Mouse (Mus musculus): Measurements from ENCODE around the gene Frmd4b. TPM values are rescaled to one million over a fixed set of nuclear protein-coding genes. Genes with fewer than 3 reads are reported as not detected.
A peak's percentile ranks its signal among the peaks of the same experiment; 100 is the strongest.

Gene Frmd4b
- polyA plus RNA-seq, 1 experiment from 2014 or later: 38.2 TPM

GRCm38 (mm10) chr6:97250966-97251365 lies 366.4 kb downstream of the Frmd4b start:
- no peaks in the 10 kb centered on the region for H3K36me3 ChIP-seq (ENCODE audit: control insufficient read depth, insufficient read depth, low read length)
- DNase-seq (ENCODE audit: low spot score) (peak; percentile 80), ATAC-seq (no peak)
- H3K4me1 ChIP-seq (ENCODE audit: control insufficient read depth, insufficient read depth, low read length): no peaks in the 10 kb centered on the region
- H3K4me3 ChIP-seq (ENCODE audit: low read depth, low read length): no peak overlapping the region
- no peak overlapping the region for H3K4me2 ChIP-seq (ENCODE audit: low read length)
- WGBS: 47% methylated on average over 6 of the region's 6 CpGs
- no peak overlapping the region for H3K27ac ChIP-seq (ENCODE audit: low read depth, low read length)
- H3K27me3 ChIP-seq (replicated peaks; ENCODE audit: control insufficient read depth, insufficient read depth, low read length): no peaks in the 10 kb centered on the region
- H3K9ac ChIP-seq (ENCODE audit: low read length): no peak overlapping the region
- no peaks in the 10 kb centered on the region for H3K9me3 ChIP-seq (replicated peaks; ENCODE audit: control insufficient read depth, low read length)

GRCm38 (mm10) chr6:97245200-97245599 lies 372.1 kb downstream of the Frmd4b start:
- Histone ChIP-seq H3K4me1 (ENCODE audit: control insufficient read depth, insufficient read depth, low read length) (no peaks in the 10 kb centered on the region), H3K36me3 (ENCODE audit: control insufficient read depth, insufficient read depth, low read length) (no peaks in the 10 kb centered on the region), H3K9ac (ENCODE audit: low read length) (no peak overlapping the region), H3K27ac (ENCODE audit: low read depth, low read length) (no peak overlapping the region), H3K4me2 (ENCODE audit: low read length) (no peak overlapping the region), H3K27me3 (replicated peaks; ENCODE audit: control insufficient read depth, insufficient read depth, low read length) (no peaks in the 10 kb centered on the region), H3K4me3 (ENCODE audit: low read depth, low read length) (no peak overlapping the region), H3K9me3 (replicated peaks; ENCODE audit: control insufficient read depth, low read length) (no peaks in the 10 kb centered on the region)
- DNase-seq (ENCODE audit: low spot score) (no peak), ATAC-seq (no peak)

GRCm38 (mm10) chr6:97242522-97242921 lies 374.8 kb downstream of the Frmd4b start:
- Histone ChIP-seq H3K27ac (ENCODE audit: low read depth, low read length) (no peak overlapping the region), H3K9ac (ENCODE audit: low read length) (no peak overlapping the region), H3K4me2 (ENCODE audit: low read length) (no peak overlapping the region), H3K9me3 (replicated peaks; ENCODE audit: control insufficient read depth, low read length) (no peaks in the 10 kb centered on the region), H3K27me3 (replicated peaks; ENCODE audit: control insufficient read depth, insufficient read depth, low read length) (no peaks in the 10 kb centered on the region), H3K4me1 (ENCODE audit: control insufficient read depth, insufficient read depth, low read length) (no peaks in the 10 kb centered on the region), H3K4me3 (ENCODE audit: low read depth, low read length) (no peak overlapping the region), H3K36me3 (ENCODE audit: control insufficient read depth, insufficient read depth, low read length) (no peaks in the 10 kb centered on the region)
- no peak for ATAC-seq
- WGBS: 92% methylated on average over 4 of the region's 4 CpGs
- no peak for DNase-seq (ENCODE audit: low spot score)

- no peak for DNase-seq (ENCODE audit: low spot score)
- no peak overlapping the region for H3K4me3 ChIP-seq (ENCODE audit: low read depth, low read length)
- ATAC-seq: no peak
- no peak overlapping the region for H3K9ac ChIP-seq (ENCODE audit: low read length)
- WGBS: 85% methylated on average over 5 of the region's 5 CpGs
- no peaks in the 10 kb centered on the region for H3K36me3 ChIP-seq (ENCODE audit: control insufficient read depth, insufficient read depth, low read length)
- H3K4me2 ChIP-seq (ENCODE audit: low read length): no peak overlapping the region
- no peaks in the 10 kb centered on the region for H3K27me3 ChIP-seq (replicated peaks; ENCODE audit: control insufficient read depth, insufficient read depth, low read length)
- H3K4me1 ChIP-seq (ENCODE audit: control insufficient read depth, insufficient read depth, low read length): no peaks in the 10 kb centered on the region
- no peaks in the 10 kb centered on the region for H3K9me3 ChIP-seq (replicated peaks; ENCODE audit: control insufficient read depth, low read length)
- H3K27ac ChIP-seq (ENCODE audit: low read depth, low read length): no peak overlapping the region
These were observed 377.2 kb downstream of the Frmd4b start for GRCm38 (mm10) chr6:97240092-97240491.

- H3K27ac ChIP-seq (ENCODE audit: low read depth, low read length): no peak overlapping the region
- H3K9ac ChIP-seq (ENCODE audit: low read length): no peak overlapping the region
- no peak overlapping the region for H3K4me3 ChIP-seq (ENCODE audit: low read depth, low read length)
- DNase-seq (ENCODE audit: low spot score): no peak
- no peak overlapping the region for H3K4me2 ChIP-seq (ENCODE audit: low read length)
- 0 out of 2 replicates have a peak, but pooled peaks cover under 1% of the 10 kb centered on the region for H3K36me3 ChIP-seq (ENCODE audit: control insufficient read depth, insufficient read depth, low read length)
- no peak for ATAC-seq
- no peaks in the 10 kb centered on the region for H3K9me3 ChIP-seq (replicated peaks; ENCODE audit: control insufficient read depth, low read length)
- no peaks in the 10 kb centered on the region for H3K27me3 ChIP-seq (replicated peaks; ENCODE audit: control insufficient read depth, insufficient read depth, low read length)
- H3K4me1 ChIP-seq (ENCODE audit: control insufficient read depth, insufficient read depth, low read length): no peaks in the 10 kb centered on the region
- WGBS: 93% methylated on average over 6 of the region's 6 CpGs
These were observed 378.0 kb downstream of the Frmd4b start for GRCm38 (mm10) chr6:97239360-97239759.

Other genes starting within 250 kb of the Frmd4b start
- 0.85 and 1.3 TPM in 2 replicates for gene Mitf, start 189.5 kb upstream of the Frmd4b start, polyA plus RNA-seq (2014; fragmentation: Nextera tagmentation; extraction: Ambion mirVana)